Mouse (Mus musculus) mature B cell (primary cell): ENCODE measurements around the gene Pigo.

Source experiments
- in situ Hi-C: fragments of 300-500 bp; cut with MboI; formaldehyde crosslinking; loops from 2 replicates; pipeline ENCODE4 v1.14.3; 2019

The Pigo gene

DNA sequence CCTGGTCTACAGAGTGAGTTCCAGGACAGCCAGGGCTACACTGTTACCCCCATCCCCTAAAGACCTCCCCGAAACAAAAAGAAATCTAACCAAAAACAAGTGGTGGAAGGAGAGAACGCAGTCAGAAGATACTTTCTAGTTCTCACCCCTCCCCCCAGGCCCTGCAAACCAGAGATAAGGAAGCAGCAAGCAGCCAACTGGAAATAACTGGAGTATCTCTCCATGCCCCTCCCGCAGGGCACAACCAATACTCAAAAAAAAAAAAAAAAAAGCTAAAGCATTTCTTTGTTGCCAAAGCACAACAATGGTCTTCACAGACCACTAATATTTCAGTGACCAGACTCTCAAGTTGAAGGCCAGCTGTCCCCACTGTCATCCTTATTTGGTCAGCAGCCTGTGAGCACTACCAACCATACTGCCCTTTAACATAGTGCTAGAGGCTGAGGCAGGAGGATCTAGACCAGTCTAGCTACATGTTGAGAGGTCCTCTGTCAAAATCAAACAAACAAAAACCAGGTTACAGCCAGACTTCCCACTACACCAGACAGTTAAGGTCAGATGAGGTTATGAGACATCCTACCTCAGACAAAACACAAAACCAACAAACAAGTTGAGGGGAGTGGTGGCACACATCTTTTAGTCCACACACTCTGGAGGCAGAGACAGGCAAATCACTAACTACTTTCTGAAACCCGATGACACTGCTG is 12.4 kb upstream of the Pigo start:
- in situ Hi-C loops = no loop called here

- in situ Hi-C loops = no loop called here
Observed at GRCm38 (mm10) chr4:43036356-43036755, 10.7 kb upstream of the Pigo start.

GRCm38 (mm10) chr4:43035851-43036250 is 10.2 kb upstream of the Pigo start:
- in situ Hi-C loops = no loop called here

- in situ Hi-C loops = no loop called here
Observed at GRCm38 (mm10) chr4:43033481-43033880, 7.9 kb upstream of the Pigo start.

- in situ Hi-C loops = no loop called here
Observed at GRCm38 (mm10) chr4:43032501-43032900, 6.9 kb upstream of the Pigo start.

GRCm38 (mm10) chr4:43031237-43031995 is 5.8 kb upstream of the Pigo start, which contains the start of gene Stoml2:
TSS of gene Stoml2 (minus strand) at chr4:43031710.
- in situ Hi-C loops = no loop called here

GRCm38 (mm10) chr4:43030780-43031230 is 5.2 kb upstream of the Pigo start:
- in situ Hi-C loops = no loop called here

- in situ Hi-C loops = no loop called here
Observed at GRCm38 (mm10) chr4:43030352-43030751, 4.7 kb upstream of the Pigo start.

GRCm38 (mm10) chr4:43029749-43030148 is 4.1 kb upstream of the Pigo start:
- in situ Hi-C loops = no loop called here

DNA sequence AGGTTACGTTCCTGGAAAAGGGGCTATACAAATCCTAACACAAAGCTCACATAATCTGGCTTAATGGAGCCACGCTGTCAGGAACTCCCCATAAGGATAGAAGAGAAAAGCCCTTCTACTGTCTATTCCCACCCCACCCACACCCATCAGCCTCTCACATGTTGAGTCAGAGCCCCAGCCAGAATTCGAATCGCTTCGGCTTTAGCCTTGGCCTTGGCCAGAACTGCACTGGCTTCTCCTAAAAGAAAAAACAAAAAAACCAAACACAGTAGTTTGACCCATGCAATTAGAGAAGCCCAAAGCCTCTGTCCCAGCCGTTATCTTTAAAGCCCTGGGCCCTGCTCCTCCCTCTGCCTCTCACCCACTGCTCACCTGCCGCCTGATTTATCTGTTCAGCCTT is 3.5 kb upstream of the Pigo start:
- in situ Hi-C loops = no loop called here

DNA sequence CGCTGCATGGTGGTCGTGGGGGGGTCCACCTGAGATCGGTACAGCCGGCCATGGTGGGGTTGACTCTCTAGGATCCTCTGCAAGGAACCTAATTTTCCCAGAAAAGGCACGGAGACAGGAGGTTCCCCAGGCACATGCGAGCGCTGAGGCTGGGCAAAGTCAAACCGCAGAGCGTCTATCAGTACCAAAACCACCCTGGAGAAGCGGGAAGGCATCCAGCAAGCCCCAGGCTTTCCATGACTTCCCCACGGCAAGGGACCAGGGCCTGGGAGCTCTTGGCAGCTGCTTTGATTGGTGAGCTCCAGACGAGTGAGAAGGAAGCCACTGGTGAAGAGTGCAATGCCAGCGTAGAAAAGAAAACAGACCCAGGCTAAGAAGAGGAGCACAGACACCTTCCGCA is 946 bp downstream of the Pigo start:
- in situ Hi-C loops = no loop called here

DNA sequence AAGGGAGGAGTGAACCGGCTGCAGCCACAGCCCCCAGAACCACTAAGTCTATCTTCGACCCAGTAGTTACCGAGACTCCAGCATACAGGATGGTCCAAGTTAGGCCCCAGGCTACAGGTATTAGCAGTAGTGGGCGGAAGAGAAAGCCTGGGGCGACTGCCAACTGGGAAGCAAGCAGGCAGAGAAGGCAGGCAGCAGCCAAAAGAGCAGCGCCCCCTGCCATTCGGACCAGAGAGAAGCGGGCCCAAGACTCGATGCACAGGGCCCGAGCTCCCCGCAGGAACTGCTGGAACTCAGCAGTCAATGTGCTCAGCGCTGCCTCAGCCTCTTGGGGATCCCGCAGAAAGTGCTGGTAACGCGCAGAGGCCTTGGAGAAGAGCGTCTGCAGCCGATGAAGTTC is 4.3 kb downstream of the Pigo start:
- in situ Hi-C loops = no loop called here

- in situ Hi-C loops = no loop called here
Observed at GRCm38 (mm10) chr4:43020876-43021275, 4.7 kb downstream of the Pigo start.

DNA sequence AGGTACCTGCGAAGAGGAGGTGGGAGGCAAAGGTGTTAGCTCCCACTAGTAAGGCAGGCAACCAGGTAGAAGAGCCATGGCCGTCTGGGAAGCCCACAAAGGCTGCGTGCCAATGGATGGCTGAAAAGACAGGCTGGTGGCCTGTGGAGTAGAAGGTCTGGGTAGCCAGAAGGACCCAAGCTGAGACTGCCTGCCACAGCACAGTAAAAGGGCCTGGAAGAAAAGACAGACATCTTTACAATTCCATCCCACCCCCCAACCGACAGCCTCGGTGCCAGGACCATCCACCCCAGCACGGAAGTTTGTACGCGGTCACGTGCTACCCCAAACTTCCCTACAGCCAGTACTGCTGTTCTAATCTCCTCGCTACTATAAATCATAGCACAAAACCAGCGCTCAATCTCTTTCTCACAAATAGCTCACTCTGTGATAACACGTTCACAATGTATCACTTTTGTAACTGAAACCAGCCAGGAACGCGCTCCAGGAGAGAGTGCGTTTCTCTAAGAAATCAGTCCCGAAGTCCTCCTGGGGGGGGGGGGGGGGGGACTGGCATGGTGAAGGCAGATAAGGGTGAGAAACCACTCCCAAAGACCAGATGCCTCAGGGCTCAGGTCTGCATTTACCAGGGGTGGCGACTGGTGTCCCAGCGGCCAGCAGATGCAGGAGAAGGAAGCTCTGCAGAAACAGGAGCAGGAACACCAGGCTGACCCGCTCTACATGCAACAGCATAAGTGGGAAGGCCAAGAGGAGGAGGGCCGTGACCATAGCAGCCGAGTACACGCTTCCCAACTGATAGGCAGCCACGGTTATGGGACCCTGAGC is 5.8 kb downstream of the Pigo start:
- in situ Hi-C loops = no loop called here

DNA sequence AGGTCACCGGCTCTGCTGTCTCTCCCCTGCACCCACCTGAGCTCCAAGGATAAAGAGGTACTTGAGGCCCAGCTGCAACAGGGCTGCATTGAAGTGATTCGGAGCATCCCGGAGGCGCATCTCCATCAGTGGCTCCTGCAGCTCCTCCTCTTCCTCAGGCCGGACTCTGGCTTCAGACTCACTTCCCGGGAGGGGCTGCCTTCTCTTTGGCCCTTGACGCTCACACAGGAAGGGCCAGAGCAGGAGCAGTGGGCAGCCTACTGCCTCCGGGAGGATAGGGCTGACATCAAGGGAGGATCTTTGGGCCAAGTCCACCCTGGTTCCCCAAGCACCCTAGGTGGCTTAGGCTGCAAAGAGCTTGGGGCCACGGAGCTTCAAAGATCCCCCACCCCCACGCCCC is 6.4 kb downstream of the Pigo start:
- in situ Hi-C loops = no loop called here

- in situ Hi-C loops = no loop called here
Observed at GRCm38 (mm10) chr4:43018156-43018555, 7.5 kb downstream of the Pigo start.

DNA sequence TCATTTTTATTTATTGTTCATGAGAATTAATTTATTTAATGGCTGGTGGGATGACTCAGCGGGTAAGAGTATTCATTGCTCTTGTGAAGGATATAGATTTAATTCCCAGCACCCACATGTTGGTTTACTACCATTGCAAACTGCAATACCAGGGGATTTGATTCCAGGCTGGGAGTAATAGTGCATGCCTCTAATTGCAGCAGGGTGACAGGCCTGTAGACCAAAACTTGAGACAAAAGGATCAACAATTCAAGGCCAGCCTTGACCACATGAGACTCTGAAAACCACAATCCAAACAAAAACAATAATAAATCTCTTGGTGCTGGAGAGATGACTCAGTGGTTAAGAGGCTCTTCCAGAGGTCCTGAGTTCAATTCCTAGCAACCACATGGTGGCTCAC is 13.5 kb downstream of the Pigo start:
- in situ Hi-C loops = no loop called here

- in situ Hi-C loops = no loop called here
Observed at GRCm38 (mm10) chr4:43010161-43011038, 15.2 kb downstream of the Pigo start, which contains the start of gene Fancg. TSS of gene Fancg (minus strand) at chr4:43010506.

DNA sequence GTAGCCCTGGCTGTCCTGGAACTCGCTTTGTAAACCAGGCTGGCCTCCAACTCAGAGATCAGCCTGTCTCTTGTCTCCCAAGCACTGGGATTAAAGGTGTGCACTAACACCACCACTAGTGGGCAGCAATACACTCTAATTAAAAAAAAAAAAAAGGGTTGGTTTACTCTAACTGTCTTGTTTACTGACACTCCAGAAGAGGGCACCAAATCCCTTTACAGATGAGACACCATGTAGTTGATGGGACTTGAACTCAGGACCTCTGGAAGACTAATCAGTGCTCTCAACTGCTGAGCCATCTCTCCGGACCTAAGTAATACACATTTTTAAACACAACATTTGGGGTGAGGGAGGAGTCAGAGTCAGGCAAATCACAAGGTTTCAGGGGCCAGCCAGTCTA is 19.9 kb downstream of the Pigo start:
- in situ Hi-C loops = no loop called here

DNA sequence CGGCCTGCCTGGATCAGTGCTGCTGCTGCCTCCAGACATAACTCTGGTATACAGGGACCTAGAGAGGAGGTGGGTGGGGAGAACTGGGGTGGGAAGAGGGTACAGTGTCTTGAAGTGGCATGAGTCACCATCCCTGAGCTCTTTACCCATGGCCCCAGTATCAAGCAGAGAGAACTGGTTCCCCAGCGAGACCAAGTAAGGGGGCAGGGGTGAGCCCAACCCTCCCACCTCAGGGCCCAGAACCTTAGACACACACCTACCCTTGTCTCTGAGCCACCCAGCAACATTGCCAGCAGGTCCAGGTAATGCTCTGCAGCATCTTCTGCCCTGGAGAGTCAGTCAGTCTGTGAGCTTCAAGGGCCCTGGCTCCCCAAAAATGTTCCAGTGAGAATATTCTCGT is 20.7 kb downstream of the Pigo start:
- in situ Hi-C loops = no loop called here

DNA sequence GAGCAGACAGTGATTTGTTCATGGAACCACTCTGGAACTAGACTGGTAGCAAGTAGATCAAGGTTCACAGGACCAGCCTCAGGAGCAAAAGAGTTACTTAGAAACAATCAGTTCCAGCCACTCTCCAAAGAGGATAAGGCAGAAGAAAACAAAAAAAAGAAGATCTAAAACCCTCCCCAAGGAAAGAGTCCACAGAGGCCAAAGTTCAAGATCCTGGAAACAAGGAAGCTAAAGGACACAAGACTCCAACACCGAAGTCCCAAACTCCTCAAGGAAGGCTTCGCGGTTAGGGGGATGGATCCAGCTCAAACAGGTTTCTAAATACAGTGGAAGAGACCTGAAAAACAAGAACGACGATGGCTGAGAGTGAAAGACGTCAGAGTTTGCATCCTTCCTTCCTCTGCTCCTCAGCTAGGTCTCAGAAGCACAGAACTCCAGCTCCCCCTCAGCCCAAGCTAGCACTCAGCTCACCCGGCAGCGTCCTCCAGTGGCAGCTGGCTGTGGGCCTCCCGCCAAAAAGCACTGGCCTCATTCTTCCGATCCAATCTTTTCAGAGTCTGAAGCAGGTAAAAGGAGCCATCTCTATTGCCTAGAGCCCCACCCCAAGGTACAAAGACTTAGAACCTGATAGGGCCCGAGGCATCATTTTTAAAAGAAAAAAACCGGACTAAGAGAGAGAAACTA is 22.7 kb downstream of the Pigo start:
- in situ Hi-C loops = no loop called here
